Mouse (Mus musculus): ENCODE results near the gene Tatdn3. TPM values are rescaled to one million over a fixed set of nuclear protein-coding genes. Genes with fewer than 3 reads are reported as not detected.

The Tatdn3 gene
- total and polyA plus RNA-seq, 3 experiments = 12.7 to 17.2 (median 12.9) TPM

DNA sequence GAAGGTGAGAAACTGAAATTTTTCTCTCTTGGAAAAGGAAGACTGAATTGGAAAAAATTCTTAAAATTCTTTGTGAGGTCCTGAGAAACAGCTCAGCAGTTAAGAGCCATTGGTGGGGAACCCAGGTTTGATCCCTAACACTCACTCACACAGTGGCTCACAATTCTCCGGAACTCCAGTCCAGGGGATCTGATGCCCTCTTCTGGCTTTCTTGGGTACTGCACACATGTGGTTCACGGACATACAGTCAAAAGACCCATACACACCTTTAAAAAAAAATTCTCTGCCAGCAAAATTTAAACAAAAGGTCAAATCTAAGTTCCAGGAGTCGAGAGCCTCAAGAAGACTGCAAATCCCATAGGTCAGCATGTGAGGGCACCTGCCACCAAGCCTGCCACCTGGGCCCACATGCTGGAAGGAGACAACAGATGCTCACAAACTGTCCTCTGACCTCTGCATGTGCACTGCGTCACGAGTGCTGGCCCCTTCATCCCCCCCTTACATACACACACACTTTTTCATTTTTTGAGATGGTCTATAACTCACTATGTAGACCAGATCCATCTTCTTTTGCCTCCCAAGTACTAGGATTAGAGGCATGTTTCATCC is 22.3 kb upstream of the Tatdn3 start (continued):
- TF ChIP-seq USF2 (conservative IDR thresholded peaks at IDR 0.05; ENCODE audit: low read depth, low read length) (no peak), BHLHE40 (IDR thresholded peaks at IDR 0.05; ENCODE audit: low read depth, low read length) (peak; percentile 72), ETS1 (conservative IDR thresholded peaks at IDR 0.05; ENCODE audit: low read depth, low read length) (0 out of 2 replicates have a peak, but pooled peaks have one; percentile 8), ZNF384 (IDR thresholded peaks at IDR 0.05; ENCODE audit: low read depth, low read length) (no peak), MAZ (IDR thresholded peaks at IDR 0.05; ENCODE audit: low read depth, low read length) (no peak), POLR2AphosphoS2 (IDR thresholded peaks at IDR 0.05; ENCODE audit: low read depth, low read length) (no peak; the same call in 1 of the 2 replicates), RCOR1 (conservative IDR thresholded peaks at IDR 0.05; ENCODE audit: low read depth, low read length) (no peak), MEF2A (IDR thresholded peaks at IDR 0.05; ENCODE audit: borderline replicate concordance, low read depth, low read length) (no peak), SIN3A (IDR thresholded peaks at IDR 0.05; ENCODE audit: low read length) (peak; percentile 58), TBP (conservative IDR thresholded peaks at IDR 0.05; ENCODE audit: low read depth, low read length) (no peak), POLR2A (IDR thresholded peaks at IDR 0.05; ENCODE audit: low read depth, low read length) (no peak), HCFC1 (IDR thresholded peaks at IDR 0.05; ENCODE audit: low read depth, low read length) (no peak), KAT2A (IDR thresholded peaks at IDR 0.05; ENCODE audit: insufficient replicate concordance, low read length) (0 out of 2 replicates have a peak, but pooled peaks have one; percentile 29), CTCF (conservative IDR thresholded peaks at IDR 0.05 in 1 of 2, IDR thresholded peaks at IDR 0.05 in 1 of 2; ENCODE audit: low read depth in 2 of 2, low read length in 2 of 2) (peak; percentile 69 to 90), USF1 (IDR thresholded peaks at IDR 0.05; ENCODE audit: low read depth, low read length) (no peak), ZC3H11A (IDR thresholded peaks at IDR 0.05; ENCODE audit: low read depth, low read length) (no peak), NELFE (IDR thresholded peaks at IDR 0.05; ENCODE audit: low read depth, low read length) (peak; percentile 40; the same call in 1 of the 2 replicates)

- dilution Hi-C loops (cut with MboI; ENCODE audit: extremely low pct_ligation_motif_present, extremely low pct_unique_long_range_greater_than_20kb, low sequenced_read_pairs) = no loop called here
- no peak for DNase-seq (ENCODE audit: extremely low read depth)
- TF ChIP-seq UBTF (IDR thresholded peaks at IDR 0.05; ENCODE audit: low read depth, low read length) = no peak
- no peak for TF ChIP-seq TBP (conservative IDR thresholded peaks at IDR 0.05; ENCODE audit: low read depth, low read length)
- TF ChIP-seq ZNF384 (IDR thresholded peaks at IDR 0.05; ENCODE audit: low read depth, low read length) = no peak
- Histone ChIP-seq H3K27ac (ENCODE audit: insufficient read depth, low read depth) (no peak overlapping the region), H3K36me3 (replicated peaks in 1 of 2; ENCODE audit: control insufficient read depth in 1 of 2, insufficient read depth in 1 of 2, low read length in 1 of 2) (peaks cover 47 to 59% of the 10 kb centered on the region in 2 experiments), H3K9ac (ENCODE audit: insufficient read depth, low read depth) (no peak overlapping the region), H3K27me3 (replicated peaks) (no peaks in the 10 kb centered on the region), H3K9me3 (replicated peaks; ENCODE audit: low read length) (peaks cover under 1% of the 10 kb centered on the region), H3K79me2 (replicated peaks; ENCODE audit: control insufficient read depth, extremely low read depth, insufficient read depth, poor library complexity, severe bottlenecking) (no peaks in the 10 kb centered on the region), H3K4me3 (replicated peaks in 1 of 3; ENCODE audit: low read depth in 2 of 3, low read length in 2 of 3, poor library complexity in 1 of 3) (no peak overlapping the region), H3K4me1 (ENCODE audit: control insufficient read depth in 1 of 2, insufficient read depth in 2 of 2) (peaks cover 26 to 51% of the 10 kb centered on the region in 2 experiments), H3K4me2 (ENCODE audit: insufficient read depth, low read depth, poor library complexity, severe bottlenecking) (no peak overlapping the region)
- in situ Hi-C loops (cut with MboI; ENCODE audit: low pct_ligation_motif_present, low pct_unique_long_range_greater_than_20kb, low sequenced_read_pairs) = no loop called here
These were observed 20.5 kb upstream of the Tatdn3 start for GRCm38 (mm10) chr1:191083230-191083629.
